Mouse (Mus musculus) midbrain, embryonic 11.5 days (tissue): ENCODE measurements at regions not wholly inside any gene's neighbourhood (a gene's known extent, or its start where the extent isn't known, plus 50 kb on each side); places are given as distances from the start of the nearest gene placed in this dataset.

Experiments
- ATAC-seq: fragments of 200-750 bp; cut with Nextera tagmentation; 2 replicates; pipeline ENCODE4 v1.8.0; 2017; ENCODE audit warnings: moderate TSS enrichment, moderate library complexity; ENCODE audit not compliant: low FRiP score
- DNase-seq: peaks from one replicate; pipeline ENCODE4 v3.0.0; 2015; ENCODE audit warnings: low spot score; ENCODE audit errors: missing footprints
- H3K27ac ChIP-seq: fragments of 300-500 bp; sonication (generic); 2 replicates; pipeline ENCODE4 v1.5.1; 2014; ENCODE audit warnings: low read depth, low read length
- H3K27me3 ChIP-seq: fragments of 300-500 bp; sonication (generic); 2 replicates; pipeline ENCODE4 v1.6.1; 2014; ENCODE audit warnings: mild to moderate bottlenecking, low read length, moderate library complexity, mixed read lengths; ENCODE audit not compliant: control insufficient read depth, insufficient read depth
- H3K36me3 ChIP-seq: fragments of 300-500 bp; sonication (generic); 2 replicates; pipeline ENCODE4 v1.6.1; 2014; ENCODE audit warnings: mild to moderate bottlenecking, low read length, moderate library complexity, mixed read lengths; ENCODE audit not compliant: control insufficient read depth, insufficient read depth
- H3K4me1 ChIP-seq: fragments of 300-500 bp; sonication (generic); 2 replicates; pipeline ENCODE4 v1.6.1; 2014; ENCODE audit warnings: low read length; ENCODE audit not compliant: control insufficient read depth, insufficient read depth
- H3K4me2 ChIP-seq: fragments of 300-500 bp; sonication (generic); 2 replicates; pipeline ENCODE4 v1.6.1; 2014; ENCODE audit warnings: mild to moderate bottlenecking, moderate library complexity
- H3K4me3 ChIP-seq: fragments of 300-500 bp; sonication (generic); 2 replicates; pipeline ENCODE4 v1.5.1; 2014; ENCODE audit warnings: low read depth, low read length
- H3K9ac ChIP-seq: fragments of 300-500 bp; sonication (generic); 2 replicates; pipeline ENCODE4 v1.6.1; 2014; ENCODE audit warnings: low read length
- H3K9me3 ChIP-seq: fragments of 300-500 bp; sonication (generic); 2 replicates; pipeline ENCODE4 v1.6.1; 2016; ENCODE audit warnings: low read length; ENCODE audit not compliant: control insufficient read depth
- WGBS: fragments of 180-500 bp; shearing (Covaris S2); extraction: QIAGEN DNeasy Blood & Tissue Kit; methylation state at CpG from one replicate; pipeline ENCODE4 v1.1.7; 2014; 5-methylcytosine and 5-hydroxymethylcytosine counted together

DNA sequence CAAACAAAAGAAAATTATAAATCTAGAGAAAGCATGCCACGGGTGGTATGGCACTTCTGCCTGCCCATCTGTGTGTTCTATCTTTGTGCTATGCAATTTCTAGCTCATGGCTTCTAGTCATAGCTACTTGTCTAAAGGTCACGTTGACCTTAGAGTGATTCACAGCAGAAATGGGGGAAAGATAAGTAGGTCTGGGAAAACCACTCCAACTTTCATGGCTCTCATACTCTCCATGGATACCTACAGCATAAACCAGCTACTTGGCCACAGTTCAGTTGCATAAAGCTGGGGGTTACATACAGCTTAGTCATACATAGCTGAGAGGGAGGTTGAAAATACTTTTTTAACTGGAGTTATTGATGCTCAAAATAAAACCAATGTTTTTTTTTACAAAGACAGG, 100.6 kb upstream of the Trpc6 start:
- 83% methylated on average over 2 of the region's 2 CpGs for WGBS
- Histone ChIP-seq H3K9me3 (no peaks in the 10 kb centered on the region), H3K4me2 (no peak overlapping the region), H3K4me3 (no peak overlapping the region), H3K9ac (no peak overlapping the region), H3K27ac (no peak overlapping the region), H3K4me1 (no peaks in the 10 kb centered on the region), H3K36me3 (no peaks in the 10 kb centered on the region), H3K27me3 (no peaks in the 10 kb centered on the region)
- DNase-seq, result no peak
- no peak for ATAC-seq

GRCm38 (mm10) chr9:8451471-8451870, 92.5 kb upstream of the Trpc6 start:
- peak; percentile 59 for DNase-seq
- no peaks in the 10 kb centered on the region for H3K36me3 ChIP-seq
- H3K9me3 ChIP-seq, result no peaks in the 10 kb centered on the region
- no peaks in the 10 kb centered on the region for H3K27me3 ChIP-seq
- no peak overlapping the region for H3K4me3 ChIP-seq
- no peak for ATAC-seq
- no peak overlapping the region for H3K9ac ChIP-seq
- no peak overlapping the region for H3K27ac ChIP-seq
- no peaks in the 10 kb centered on the region for H3K4me1 ChIP-seq
- no peak overlapping the region for H3K4me2 ChIP-seq

DNA sequence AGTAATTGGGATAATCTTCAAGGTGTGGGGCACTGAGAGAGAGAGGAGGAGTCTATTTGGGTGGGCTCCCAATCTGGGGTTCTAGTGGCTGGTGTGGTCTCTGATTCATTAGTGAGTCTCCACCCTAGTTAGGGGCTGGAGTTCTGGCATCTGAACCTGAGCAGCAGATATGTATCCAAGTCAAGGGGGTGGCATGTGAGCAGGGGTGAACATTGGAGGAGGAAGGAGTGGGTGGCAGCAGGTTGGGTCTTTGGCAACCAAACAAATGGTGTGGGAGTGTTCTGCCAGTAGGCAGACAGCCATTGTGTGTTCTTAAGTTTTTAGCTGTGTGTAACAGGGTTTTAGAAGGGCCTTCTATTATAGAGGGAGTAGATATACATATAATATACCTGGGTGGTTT, 90.4 kb upstream of the Trpc6 start:
- no peaks in the 10 kb centered on the region for H3K36me3 ChIP-seq
- no peak overlapping the region for H3K27ac ChIP-seq
- H3K4me2 ChIP-seq, result no peak overlapping the region
- H3K9me3 ChIP-seq, result no peaks in the 10 kb centered on the region
- no peak overlapping the region for H3K9ac ChIP-seq
- no peaks in the 10 kb centered on the region for H3K4me1 ChIP-seq
- ATAC-seq (no peak), DNase-seq (peak; percentile 56)
- no peak overlapping the region for H3K4me3 ChIP-seq
- no peaks in the 10 kb centered on the region for H3K27me3 ChIP-seq

DNA sequence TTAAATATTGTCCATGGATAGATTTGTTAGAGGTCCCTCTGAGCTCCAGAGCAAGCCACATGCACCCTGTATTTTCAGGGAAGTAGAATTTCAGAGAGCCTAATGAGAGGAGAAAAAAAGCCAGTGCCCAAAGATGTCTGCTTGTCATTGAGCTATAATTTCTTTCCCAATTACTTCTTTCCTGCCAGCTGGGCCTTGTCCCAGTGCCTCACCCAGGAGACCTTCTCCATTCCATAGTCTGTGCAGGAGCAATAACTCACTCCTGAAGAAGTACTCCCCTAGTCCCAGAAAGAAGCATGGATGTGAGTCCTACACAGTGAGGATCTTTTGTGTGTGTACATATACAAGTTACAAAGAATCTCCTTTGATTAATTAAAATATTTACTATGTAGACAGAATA, 89.4 kb upstream of the Trpc6 start:
- Histone ChIP-seq H3K4me1 (no peaks in the 10 kb centered on the region), H3K27ac (no peak overlapping the region), H3K27me3 (no peaks in the 10 kb centered on the region), H3K4me3 (no peak overlapping the region), H3K4me2 (no peak overlapping the region), H3K9me3 (no peaks in the 10 kb centered on the region), H3K9ac (no peak overlapping the region), H3K36me3 (no peaks in the 10 kb centered on the region)
- ATAC-seq, result 0 out of 2 replicates have a peak, but pooled peaks have one; percentile 48
- DNase-seq, result peak; percentile 33

GRCm38 (mm10) chr9:8459084-8459571, 84.8 kb upstream of the Trpc6 start:
- no peaks in the 10 kb centered on the region for H3K36me3 ChIP-seq
- no peak overlapping the region for H3K4me2 ChIP-seq
- no peaks in the 10 kb centered on the region for H3K9me3 ChIP-seq
- no peak overlapping the region for H3K27ac ChIP-seq
- ATAC-seq (no peak), DNase-seq (peak; percentile 59)
- H3K9ac ChIP-seq, result no peak overlapping the region
- 13% methylated on average over 1 of the region's 1 CpGs for whole genome bisulfite sequencing
- no peak overlapping the region for H3K4me3 ChIP-seq
- no peaks in the 10 kb centered on the region for H3K27me3 ChIP-seq
- H3K4me1 ChIP-seq, result no peaks in the 10 kb centered on the region

- no peaks in the 10 kb centered on the region for H3K36me3 ChIP-seq
- no peak overlapping the region for H3K4me3 ChIP-seq
- no peaks in the 10 kb centered on the region for H3K9me3 ChIP-seq
- H3K4me1 ChIP-seq, result no peaks in the 10 kb centered on the region
- H3K4me2 ChIP-seq, result no peak overlapping the region
- DNase-seq, result peak; percentile 73
- no peak for ATAC-seq
- no peak overlapping the region for H3K9ac ChIP-seq
- H3K27me3 ChIP-seq, result no peaks in the 10 kb centered on the region
- H3K27ac ChIP-seq, result no peak overlapping the region
Measured at GRCm38 (mm10) chr9:8461737-8462136, 82.2 kb upstream of the Trpc6 start.

- no peaks in the 10 kb centered on the region for H3K4me1 ChIP-seq
- no peaks in the 10 kb centered on the region for H3K36me3 ChIP-seq
- DNase-seq, result peak; percentile 39
- 41% methylated on average over 5 of the region's 5 CpGs for WGBS
- no peak for ATAC-seq
- H3K4me3 ChIP-seq, result no peak overlapping the region
- H3K27me3 ChIP-seq, result no peaks in the 10 kb centered on the region
- H3K9me3 ChIP-seq, result no peaks in the 10 kb centered on the region
- no peak overlapping the region for H3K27ac ChIP-seq
- H3K4me2 ChIP-seq, result no peak overlapping the region
- H3K9ac ChIP-seq, result no peak overlapping the region
Measured at GRCm38 (mm10) chr9:8462881-8463280, 81.1 kb upstream of the Trpc6 start.

GRCm38 (mm10) chr9:8486525-8486924, 57.4 kb upstream of the Trpc6 start:
- no peaks in the 10 kb centered on the region for H3K27me3 ChIP-seq
- DNase-seq, result peak; percentile 10
- H3K4me2 ChIP-seq, result no peak overlapping the region
- 87% methylated on average over 3 of the region's 3 CpGs for WGBS
- no peak overlapping the region for H3K27ac ChIP-seq
- no peaks in the 10 kb centered on the region for H3K36me3 ChIP-seq
- ATAC-seq, result no peak
- H3K9ac ChIP-seq, result no peak overlapping the region
- no peaks in the 10 kb centered on the region for H3K9me3 ChIP-seq
- no peaks in the 10 kb centered on the region for H3K4me1 ChIP-seq
- H3K4me3 ChIP-seq, result no peak overlapping the region

DNA sequence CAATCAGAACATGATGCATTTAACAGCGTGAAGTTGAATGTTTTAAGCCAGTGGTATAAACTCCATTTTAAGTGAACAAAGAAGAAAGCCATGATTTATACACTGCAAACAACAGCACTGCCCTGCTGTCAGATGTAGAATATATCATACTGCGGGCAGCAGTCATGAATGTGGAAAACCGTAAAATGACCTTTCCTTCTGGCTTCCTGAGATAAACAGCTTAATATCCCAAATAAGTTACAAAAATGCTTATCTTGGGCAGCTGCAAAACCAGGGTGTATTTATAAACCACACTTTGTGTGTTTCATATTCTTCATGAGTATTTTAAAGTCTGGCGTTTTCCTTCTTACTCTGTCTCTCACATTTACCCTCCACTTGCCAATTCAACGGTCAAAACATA, 56.1 kb upstream of the Trpc6 start:
- Histone ChIP-seq H3K9ac (no peak overlapping the region), H3K9me3 (no peaks in the 10 kb centered on the region), H3K27ac (no peak overlapping the region), H3K36me3 (no peaks in the 10 kb centered on the region), H3K4me3 (no peak overlapping the region), H3K4me2 (no peak overlapping the region), H3K4me1 (no peaks in the 10 kb centered on the region), H3K27me3 (no peaks in the 10 kb centered on the region)
- WGBS, result 90% methylated on average over 5 of the region's 5 CpGs
- DNase-seq, result no peak
- ATAC-seq, result no peak
